Mouse (Mus musculus) liver, embryonic 14.5 days (tissue): ENCODE data around the gene Megf11. TPM values are rescaled to one million over a fixed set of nuclear protein-coding genes. Genes with fewer than 3 reads are reported as not detected.

Source experiments
- ATAC-seq: fragments of 200-750 bp; cut with Nextera tagmentation; 2 replicates; pipeline ENCODE4 v1.8.0; 2017; ENCODE audit warnings: moderate number of reproducible peaks, mild to moderate bottlenecking, moderate library complexity; ENCODE audit not compliant: insufficient read depth
- DNase-seq, 3 experiments: peaks; one replicate each; pipeline ENCODE4 v3.0.0-alpha.2; 2012 to 2013; ENCODE audit warnings: low read depth in 3 of 3, low spot score in 3 of 3
- H3K27ac ChIP-seq: fragments of 300-500 bp; sonication (generic); 2 replicates; pipeline ENCODE4 v1.5.1; 2014; ENCODE audit warnings: moderate library complexity, mild to moderate bottlenecking, control low read depth, inconsistent platforms
- H3K27me3 ChIP-seq: fragments of 300-500 bp; sonication (generic); 2 replicates; pipeline ENCODE4 v1.6.1; 2014; ENCODE audit warnings: mild to moderate bottlenecking, low read length, moderate library complexity; ENCODE audit not compliant: control insufficient read depth, insufficient read depth
- H3K36me3 ChIP-seq: fragments of 300-500 bp; sonication (generic); replicated peaks from 2 replicates; pipeline ENCODE4 v1.6.1; 2014; ENCODE audit warnings: low read depth; ENCODE audit not compliant: control insufficient read depth, insufficient read depth
- H3K4me1 ChIP-seq, 2 experiments: fragments of 200-500 bp in 1 of 2; fragments of 300-500 bp in 1 of 2; sonication (generic) in 1 of 2; replicated peaks; 2 replicates each; pipeline ENCODE4 v1.6.1; 2012 to 2014; ENCODE audit warnings: antibody characterized with exemption in 1 of 2, inconsistent platforms in 1 of 2, low read length in 1 of 2; ENCODE audit not compliant: control insufficient read depth in 2 of 2, insufficient read depth in 2 of 2
- H3K4me2 ChIP-seq: fragments of 300-500 bp; sonication (generic); 2 replicates; pipeline ENCODE4 v1.6.1; 2014; ENCODE audit warnings: low read depth, mild to moderate bottlenecking, control low read depth, moderate library complexity
- H3K4me3 ChIP-seq, 2 experiments: fragments of 200-500 bp in 1 of 2; fragments of 300-500 bp in 1 of 2; sonication (generic) in 1 of 2; 2 replicates each; pipeline ENCODE4 v1.5.1; 2012 to 2014; ENCODE audit warnings: low read depth in 2 of 2, low read length in 2 of 2, mild to moderate bottlenecking in 2 of 2, control low read depth in 1 of 2, inconsistent platforms in 1 of 2, moderate library complexity in 1 of 2; ENCODE audit not compliant: insufficient read depth in 1 of 2
- H3K9ac ChIP-seq: fragments of 300-500 bp; sonication (generic); replicated peaks from 2 replicates; pipeline ENCODE4 v1.6.1; 2014; ENCODE audit warnings: mild to moderate bottlenecking, control low read depth, moderate library complexity
- H3K9me3 ChIP-seq: fragments of 300-500 bp; sonication (generic); 2 replicates; pipeline ENCODE4 v1.6.1; 2016; ENCODE audit warnings: low read length, mixed read lengths; ENCODE audit not compliant: control insufficient read depth
- CTCF ChIP-seq: IDR thresholded peaks from 2 replicates; pipeline ENCODE4 v1.5.1; 2016; ENCODE audit warnings: antibody characterized with exemption, low read depth, control low read depth
- EP300 ChIP-seq: IDR thresholded peaks from 2 replicates; pipeline ENCODE4 v1.6.1; 2016; ENCODE audit warnings: antibody characterized with exemption, low read depth
- WGBS: fragments of 180-500 bp; shearing (Covaris S2); extraction: QIAGEN DNeasy Blood & Tissue Kit; methylation state at CpG from one replicate; pipeline ENCODE4 v1.1.7; 2014; ENCODE audit not compliant: insufficient replicate concordance; 5-methylcytosine and 5-hydroxymethylcytosine counted together
- microRNA-seq: library from miRNA; unstranded; fragments of <30 nt; microRNA quantifications from one replicate; pipeline ENCODE4, GENCODE M21; 2016
- polyA plus RNA-seq, 2 experiments: library from polyadenylated mRNA; depleted of rRNA in 1 of 2; stranded (reverse) in 1 of 2; unstranded in 1 of 2; fragments of >200 nt; fragmentation: Nextera tagmentation in 1 of 2; extraction: Ambion mirVana in 1 of 2; gene quantifications; 2 replicates each; pipeline versions ENCODE4 v1.2.1 to v1.2.3; 2012 to 2014

Megf11 gene
- polyA plus RNA-seq, 2 experiments = 0.18 to 0.28 TPM

GRCm38 (mm10) chr9:64752575-64752974 is 367.1 kb downstream of the Megf11 start:
- no peak overlapping the region for H3K27ac ChIP-seq
- H3K4me2 ChIP-seq = no peak overlapping the region
- no peak for ATAC-seq
- DNase-seq = no peak
- no peaks in the 10 kb centered on the region for H3K4me1 ChIP-seq
- no peak overlapping the region for H3K9ac ChIP-seq
- H3K9me3 ChIP-seq = no peaks in the 10 kb centered on the region
- TF ChIP-seq EP300 (no peak), CTCF (no peak)
- 29% methylated on average over 5 of the region's 5 CpGs for WGBS
- H3K36me3 ChIP-seq = no peaks in the 10 kb centered on the region
- H3K27me3 ChIP-seq = no peaks in the 10 kb centered on the region
- H3K4me3 ChIP-seq = no peak overlapping the region

- H3K9me3 ChIP-seq = no peaks in the 10 kb centered on the region
- H3K36me3 ChIP-seq = no peaks in the 10 kb centered on the region
- TF ChIP-seq CTCF (no peak), EP300 (no peak)
- 78% methylated on average over 14 of the region's 14 CpGs for WGBS
- H3K27me3 ChIP-seq = no peaks in the 10 kb centered on the region
- H3K4me3 ChIP-seq = no peak overlapping the region
- H3K4me1 ChIP-seq = no peaks in the 10 kb centered on the region
- no peak overlapping the region for H3K27ac ChIP-seq
- H3K4me2 ChIP-seq = no peak overlapping the region
- DNase-seq (no peak), ATAC-seq (no peak)
- H3K9ac ChIP-seq = no peak overlapping the region
These were observed 372.6 kb downstream of the Megf11 start for GRCm38 (mm10) chr9:64758052-64758451.

Small RNA genes lying within 50 kb of the gene (microRNA-seq; reads per million reads assigned to microRNA genes)
- gene Gm47308 = not detected

Other genes starting within 250 kb of the Megf11 start
- gene Zwilch, start 212.5 kb upstream of the Megf11 start, polyA plus RNA-seq (2012; rRNA removed) = 15.1 and 34.4 TPM in 2 replicates
- 11.8 and 14.6 TPM in 2 replicates for gene Zwilch, start 212.5 kb upstream of the Megf11 start, polyA plus RNA-seq (2014; fragmentation: Nextera tagmentation; extraction: Ambion mirVana)
- gene Rpl4, start 212.3 kb upstream of the Megf11 start, polyA plus RNA-seq (2012; rRNA removed) = 583 and 863 TPM in 2 replicates
- 840 and 926 TPM in 2 replicates for gene Rpl4, start 212.3 kb upstream of the Megf11 start, polyA plus RNA-seq (2014; fragmentation: Nextera tagmentation; extraction: Ambion mirVana)
- gene Snapc5, start 206.4 kb upstream of the Megf11 start, polyA plus RNA-seq (2012; rRNA removed) = 4.2 and 11.5 TPM in 2 replicates
- 7.5 and 8.3 TPM in 2 replicates for gene Snapc5, start 206.4 kb upstream of the Megf11 start, polyA plus RNA-seq (2014; fragmentation: Nextera tagmentation; extraction: Ambion mirVana)
- gene Uchl4, start 150.4 kb upstream of the Megf11 start, polyA plus RNA-seq (2012; rRNA removed) = 0.06 and 0.13 TPM in 2 replicates
- 0.75 and 0.77 TPM in 2 replicates for gene Uchl4, start 150.4 kb upstream of the Megf11 start, polyA plus RNA-seq (2014; fragmentation: Nextera tagmentation; extraction: Ambion mirVana)
- 11.7 and 13.5 TPM in 2 replicates for gene Map2k1, start 132.0 kb upstream of the Megf11 start, polyA plus RNA-seq (2012; rRNA removed)
- gene Map2k1, start 132.0 kb upstream of the Megf11 start, polyA plus RNA-seq (2014; fragmentation: Nextera tagmentation; extraction: Ambion mirVana) = 24.9 and 25.7 TPM in 2 replicates
- gene Tipin, start 104.0 kb upstream of the Megf11 start, polyA plus RNA-seq (2012; rRNA removed) = 74.2 and 121 TPM in 2 replicates
- gene Tipin, start 104.0 kb upstream of the Megf11 start, polyA plus RNA-seq (2014; fragmentation: Nextera tagmentation; extraction: Ambion mirVana) = 241 and 245 TPM in 2 replicates
- 3.4 and 4.9 TPM in 2 replicates for gene Dis3l, start 44.3 kb upstream of the Megf11 start, polyA plus RNA-seq (2012; rRNA removed)
- 8.0 and 8.6 TPM in 2 replicates for gene Dis3l, start 44.3 kb upstream of the Megf11 start, polyA plus RNA-seq (2014; fragmentation: Nextera tagmentation; extraction: Ambion mirVana)